Mouse (Mus musculus) heart, postnatal 0 days (tissue): ENCODE measurements around the gene Rtn4ip1. TPM values are rescaled to one million over a fixed set of nuclear protein-coding genes. Genes with fewer than 3 reads are reported as not detected.
A peak's percentile ranks its signal among the peaks of the same experiment; 100 is the strongest.

ENCODE experiments used
- ATAC-seq: fragments of 200-750 bp; cut with Nextera tagmentation; 2 replicates; pipeline ENCODE4 v1.8.0; 2017; ENCODE audit warnings: low read depth, moderate number of reproducible peaks, moderate library complexity; ENCODE audit not compliant: insufficient read depth
- DNase-seq: peaks from one replicate; pipeline ENCODE4 v3.0.0-alpha.2; 2016; ENCODE audit warnings: low spot score
- H3K27ac ChIP-seq: fragments of 300-500 bp; sonication (generic); 2 replicates; pipeline ENCODE4 v1.5.1; 2014; ENCODE audit warnings: low read depth, mild to moderate bottlenecking
- H3K27me3 ChIP-seq: fragments of 300-500 bp; sonication (generic); 2 replicates; pipeline ENCODE4 v1.6.1; 2014; ENCODE audit warnings: low read length, mixed read lengths; ENCODE audit not compliant: control insufficient read depth, insufficient read depth
- H3K36me3 ChIP-seq: fragments of 300-500 bp; sonication (generic); replicated peaks from 2 replicates; pipeline ENCODE4 v1.6.1; 2014; ENCODE audit warnings: low read length, mixed read lengths; ENCODE audit not compliant: control insufficient read depth, insufficient read depth
- H3K4me1 ChIP-seq: fragments of 300-500 bp; sonication (generic); 2 replicates; pipeline ENCODE4 v1.6.1; 2014; ENCODE audit warnings: antibody characterized with exemption; ENCODE audit not compliant: control insufficient read depth, insufficient read depth
- H3K4me2 ChIP-seq: fragments of 300-500 bp; sonication (generic); 2 replicates; pipeline ENCODE4 v1.6.1; 2014; ENCODE audit warnings: low read depth, mild to moderate bottlenecking, low read length, moderate library complexity
- H3K4me3 ChIP-seq: fragments of 300-500 bp; sonication (generic); 2 replicates; pipeline ENCODE4 v1.5.1; 2014; ENCODE audit warnings: low read depth, low read length
- H3K9ac ChIP-seq: fragments of 300-500 bp; sonication (generic); replicated peaks from 2 replicates; pipeline ENCODE4 v1.6.1; 2014; ENCODE audit warnings: low read depth, low read length, mixed read lengths
- H3K9me3 ChIP-seq: fragments of 300-500 bp; sonication (generic); replicated peaks from 2 replicates; pipeline ENCODE4 v1.6.1; 2016; ENCODE audit warnings: low read length; ENCODE audit not compliant: control insufficient read depth
- CTCF ChIP-seq: IDR thresholded peaks from 2 replicates; pipeline ENCODE4 v1.5.1; 2016; ENCODE audit warnings: antibody characterized with exemption, control low read depth, low read depth
- EP300 ChIP-seq: IDR thresholded peaks from 2 replicates; pipeline ENCODE4 v1.6.1; 2016; ENCODE audit warnings: antibody characterized with exemption, low read depth
- WGBS: fragments of 180-500 bp; shearing (Covaris S2); extraction: QIAGEN DNeasy Blood & Tissue Kit; methylation state at CpG from one replicate; pipeline ENCODE4 v1.1.7; 2014; 5-methylcytosine and 5-hydroxymethylcytosine counted together
- polyA plus RNA-seq: library from polyadenylated mRNA; unstranded; fragments of >200 nt; fragmentation: Nextera tagmentation; extraction: Ambion mirVana; gene quantifications from 2 replicates; pipeline ENCODE4 v1.2.1, GENCODE M21; 2015
- total RNA-seq: library from RNA; depleted of rRNA; stranded (reverse); fragments of >200 nt; gene quantifications from 2 replicates; pipeline ENCODE4 v1.2.3, GENCODE M21; 2014; ENCODE audit warnings: low replicate concordance

The Rtn4ip1 gene
- total and polyA plus RNA-seq, 2 experiments from 2014 or later = 12.0 to 32.9 TPM

DNA sequence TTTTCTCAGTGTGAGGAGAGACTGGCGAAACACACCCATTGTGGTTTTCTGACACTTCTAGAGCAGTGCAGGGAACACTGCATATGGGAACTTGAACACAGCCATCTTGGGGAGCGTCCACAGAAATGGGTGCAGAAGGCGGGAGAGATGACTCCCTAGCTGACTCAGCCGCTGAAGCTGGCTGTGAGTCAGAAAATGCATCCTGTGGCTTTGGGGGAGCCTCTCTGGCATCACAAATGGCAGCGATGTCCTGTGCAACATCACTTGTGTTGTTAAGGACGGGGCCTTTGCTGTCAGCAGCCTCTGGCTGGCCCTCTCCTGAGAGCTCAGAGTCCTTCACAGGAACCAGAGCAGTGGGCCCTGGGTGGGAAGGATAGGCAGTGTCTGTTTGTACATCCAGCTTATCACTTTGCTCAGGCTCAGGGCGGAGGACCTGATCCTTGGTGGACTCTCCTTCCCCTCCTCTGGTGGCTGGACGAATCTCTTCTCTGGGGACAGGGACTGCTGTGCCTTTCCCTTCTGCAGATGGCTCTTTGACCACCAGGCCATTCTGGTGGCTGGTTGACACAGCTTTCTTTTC lies 97.0 kb downstream of the Rtn4ip1 start:
- 49% methylated on average over 8 of the region's 8 CpGs for WGBS
- Histone ChIP-seq H3K4me3 (no peak overlapping the region), H3K9me3 (no peaks in the 10 kb centered on the region), H3K4me1 (no peaks in the 10 kb centered on the region; the same call in 1 of the 2 replicates), H3K4me2 (no peak overlapping the region), H3K9ac (no peak overlapping the region), H3K27ac (no peak overlapping the region), H3K27me3 (peaks cover 37% of the 10 kb centered on the region), H3K36me3 (no peaks in the 10 kb centered on the region)
- no peak for ATAC-seq
- DNase-seq = no peak
- TF ChIP-seq EP300 (no peak), CTCF (no peak)

DNA sequence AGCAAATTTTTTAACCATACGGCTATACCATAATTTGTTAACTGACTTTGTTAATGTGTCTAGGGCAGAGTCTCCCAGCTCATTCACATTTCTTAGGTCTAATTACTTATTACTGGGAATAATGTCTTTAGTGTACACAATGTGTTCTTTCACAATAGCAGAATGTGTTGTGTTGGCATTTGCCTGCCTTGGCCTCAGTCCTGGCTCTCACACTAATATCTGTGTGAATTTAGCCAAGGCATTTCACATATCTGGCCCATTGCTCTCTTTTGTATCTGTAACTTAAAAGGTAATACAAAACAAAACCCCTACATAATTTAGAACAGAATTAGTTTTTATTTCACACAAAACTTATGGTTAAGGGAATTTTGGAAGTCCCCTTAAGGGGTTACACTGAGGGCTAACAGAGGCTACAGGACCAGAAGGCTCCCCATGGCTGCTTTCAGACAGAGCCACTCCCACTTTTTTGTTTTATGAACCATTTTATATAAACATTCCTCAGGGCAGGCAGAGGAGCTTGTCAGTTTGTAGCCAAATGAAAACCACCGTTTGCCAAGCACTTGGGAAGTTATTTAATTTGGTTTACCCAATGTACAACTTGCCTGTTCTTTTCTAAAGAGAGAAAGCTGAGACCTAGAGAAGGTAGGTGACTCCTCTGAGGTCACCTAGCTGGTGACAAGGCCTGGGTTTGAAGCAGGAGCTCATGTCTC lies 98.7 kb downstream of the Rtn4ip1 start:
- DNase-seq (no peak), ATAC-seq (no peak)
- no peak overlapping the region for H3K9ac ChIP-seq
- no peak overlapping the region for H3K27ac ChIP-seq
- H3K27me3 ChIP-seq = peaks cover 54% of the 10 kb centered on the region
- no peaks in the 10 kb centered on the region for H3K36me3 ChIP-seq
- H3K4me2 ChIP-seq = no peak overlapping the region
- no peak overlapping the region for H3K4me3 ChIP-seq
- 68% methylated on average over 2 of the region's 2 CpGs for WGBS
- H3K9me3 ChIP-seq = no peaks in the 10 kb centered on the region
- no peak for TF ChIP-seq EP300
- no peaks in the 10 kb centered on the region; the same call in 1 of the 2 replicates for H3K4me1 ChIP-seq

DNA sequence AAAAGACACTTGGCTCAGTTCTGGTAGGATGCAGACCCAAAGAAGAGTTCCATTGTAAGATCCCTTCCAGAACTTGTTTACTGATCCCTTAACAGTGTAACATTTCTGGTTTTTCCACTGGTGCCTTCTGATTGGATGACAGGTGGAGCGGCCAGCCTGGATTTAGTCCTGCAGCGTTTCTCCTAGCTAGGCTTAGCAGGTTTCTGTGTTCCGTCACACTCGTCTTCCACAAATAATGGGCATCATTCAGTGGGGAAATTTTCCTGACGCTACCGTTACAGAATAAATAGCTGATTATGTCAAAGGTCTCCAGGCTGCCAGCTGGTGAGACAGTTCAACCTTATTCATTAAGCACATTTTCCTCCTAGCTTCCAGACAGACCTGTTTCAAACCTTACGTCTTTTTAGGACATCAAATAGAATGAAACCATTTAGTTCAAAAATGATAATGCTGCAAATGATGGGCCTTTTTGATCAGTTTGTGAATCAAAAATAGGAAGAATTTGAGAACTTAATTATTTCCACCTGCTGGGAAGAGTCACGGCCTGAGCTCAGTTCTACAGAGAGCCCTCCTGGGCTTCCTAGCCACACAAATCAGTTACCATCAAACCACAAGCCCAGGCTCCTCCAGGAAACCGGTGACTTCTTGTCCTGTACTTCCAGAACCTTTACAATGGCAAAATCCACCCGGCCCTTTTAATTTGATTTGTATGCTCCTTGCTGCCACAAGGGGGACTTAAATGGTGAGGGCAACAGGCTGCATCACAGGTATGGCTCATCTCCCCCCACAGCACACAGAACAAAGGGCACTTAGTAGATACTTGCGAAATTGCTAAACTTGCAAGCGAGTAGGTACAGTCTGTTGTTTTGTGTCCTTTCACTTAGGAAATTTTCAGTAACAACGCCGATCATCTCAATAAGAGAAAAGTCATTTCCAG lies 100.7 kb downstream of the Rtn4ip1 start:
- Histone ChIP-seq H3K27me3 (peaks cover 74% of the 10 kb centered on the region), H3K9me3 (no peaks in the 10 kb centered on the region), H3K4me2 (peak overlapping the region; percentile 82; the same call in 1 of the 2 replicates), H3K36me3 (no peaks in the 10 kb centered on the region), H3K4me3 (peak overlapping the region; percentile 87; the same call in 1 of the 2 replicates), H3K4me1 (no peaks in the 10 kb centered on the region; the same call in 1 of the 2 replicates), H3K27ac (no peak overlapping the region), H3K9ac (no peak overlapping the region)
- 33% methylated on average over 14 of the region's 14 CpGs for WGBS
- ATAC-seq (no peak), DNase-seq (peak; percentile 57)
- TF ChIP-seq EP300 (no peak), CTCF (peak; percentile 61)

DNA sequence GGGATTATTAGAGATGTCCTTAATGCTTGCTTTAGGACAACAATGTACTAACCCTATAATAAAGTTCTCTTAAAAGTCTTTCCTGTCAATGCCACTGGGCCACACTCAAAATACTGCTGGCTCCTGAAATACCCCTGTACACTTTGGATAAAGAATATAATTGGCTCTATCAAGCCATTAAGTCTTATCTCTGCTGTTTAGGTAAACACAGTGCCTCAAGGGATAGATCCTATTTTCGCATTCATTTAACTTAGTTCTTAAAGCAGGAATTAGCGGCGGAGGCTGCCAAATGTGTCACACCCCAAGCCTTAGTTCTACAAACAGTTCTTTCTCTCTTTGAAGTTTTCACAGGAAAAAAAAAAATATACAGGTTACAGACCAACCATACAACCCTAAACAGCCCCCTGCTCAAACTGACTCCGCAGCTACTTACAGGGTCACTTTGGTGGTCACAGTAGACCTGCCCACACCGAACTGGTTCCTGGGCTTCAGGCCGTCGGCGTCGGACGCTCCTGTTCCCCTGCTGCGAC lies 101.5 kb downstream of the Rtn4ip1 start:
- Histone ChIP-seq H3K27me3 (peaks cover 77% of the 10 kb centered on the region), H3K9me3 (no peaks in the 10 kb centered on the region), H3K9ac (peak overlapping the region; percentile 47), H3K4me3 (peak overlapping the region; percentile 87), H3K27ac (no peak overlapping the region), H3K4me1 (no peaks in the 10 kb centered on the region; the same call in 1 of the 2 replicates), H3K4me2 (peak overlapping the region; percentile 82), H3K36me3 (no peaks in the 10 kb centered on the region)
- 4% methylated on average over 11 of the region's 11 CpGs for WGBS
- ATAC-seq (no peak), DNase-seq (no peak)
- TF ChIP-seq CTCF (no peak), EP300 (no peak)

DNA sequence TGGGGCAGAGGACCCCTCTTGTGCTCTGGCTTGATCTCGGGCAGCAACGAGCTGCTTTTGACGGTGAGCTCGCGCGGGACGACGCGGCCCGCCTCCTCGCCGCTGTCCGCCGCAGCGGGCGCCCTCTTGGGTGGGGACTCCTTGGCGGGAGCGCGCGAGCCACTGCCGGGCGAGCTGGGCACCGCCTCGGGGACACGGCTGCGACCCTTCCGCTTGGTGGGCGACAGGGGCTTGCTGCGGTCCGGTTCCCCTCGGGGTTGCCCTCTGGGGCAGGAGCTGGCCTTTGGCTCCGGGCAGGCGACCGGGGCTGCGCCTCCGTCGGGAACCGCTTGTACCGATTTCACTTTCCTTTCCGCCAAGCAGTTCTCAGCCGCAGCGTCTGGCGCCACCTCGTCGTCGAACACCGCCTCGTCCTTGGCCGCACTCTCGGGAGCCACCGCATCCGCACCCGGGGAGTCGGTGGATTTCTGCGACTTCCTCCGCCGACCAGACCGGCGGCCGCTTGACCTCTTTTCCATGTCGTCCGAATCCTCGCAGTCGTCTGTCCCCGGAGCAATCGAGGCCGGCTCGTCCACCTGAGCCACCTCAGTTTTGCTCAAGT lies 102.0 kb downstream of the Rtn4ip1 start:
- TF ChIP-seq CTCF = peak; percentile 4; the same call in 1 of the 2 replicates
- TF ChIP-seq EP300 = no peak
- Histone ChIP-seq H3K9me3 (no peaks in the 10 kb centered on the region), H3K4me2 (peak overlapping the region; percentile 82), H3K9ac (peak overlapping the region; percentile 47), H3K4me1 (no peaks in the 10 kb centered on the region; the same call in 1 of the 2 replicates), H3K36me3 (no peaks in the 10 kb centered on the region), H3K4me3 (peak overlapping the region; percentile 87), H3K27me3 (peaks cover 77% of the 10 kb centered on the region), H3K27ac (no peak overlapping the region)
- DNase-seq (no peak), ATAC-seq (peak; percentile 36)
- WGBS = under 1% methylated on average over 64 of the region's 68 CpGs
